ENCODE assay signal across 8 mouse cellular contexts in genomic region chr8:10865941-10866513, GRCm38 (mm10).
DNase-seq lines count a peak whose midpoint lies in the region; ATAC-seq and TF ChIP-seq lines count a peak whose summit lies in the region.

No protein-coding gene starts in this region.

- intact Hi-C loops in left cerebral cortex, adult 2 months (cut with DNase I) = no loop called here

- peaks cover 21% of the 10 kb centered on the region for H3K4me1 ChIP-seq in midbrain, embryonic 13.5 days (replicated peaks)
- H3K4me1 ChIP-seq in midbrain, embryonic 11.5 days (ENCODE audit: control insufficient read depth, insufficient read depth, low read length) = peaks cover 10% of the 10 kb centered on the region
- peaks cover 19% of the 10 kb centered on the region for H3K4me1 ChIP-seq in intestine, embryonic 16.5 days (ENCODE audit: control insufficient read depth, insufficient read depth, low read length)
- H3K4me1 ChIP-seq in liver, embryonic 12.5 days = peaks cover 12% of the 10 kb centered on the region; the same call in 1 of the 2 replicates
- no peaks in the 10 kb centered on the region for H3K4me1 ChIP-seq in lung, postnatal 0 days (ENCODE audit: insufficient read depth, low read depth, low read length)

- 78% methylated on average over 11 of the region's 11 CpGs for WGBS in midbrain, embryonic 13.5 days
- WGBS in midbrain, embryonic 11.5 days = 78% methylated on average over 11 of the region's 11 CpGs
- 31% methylated on average over 11 of the region's 11 CpGs for WGBS in intestine, embryonic 16.5 days
- WGBS in liver, embryonic 12.5 days (ENCODE audit: insufficient replicate concordance) = 19% methylated on average over 11 of the region's 11 CpGs
- 42% methylated on average over 11 of the region's 11 CpGs for WGBS in lung, postnatal 0 days

- no peak for DNase-seq in midbrain, embryonic 11.5 days (ENCODE audit: low spot score, missing footprints)
- no peak for DNase-seq in left cerebral cortex, adult 2 months (ENCODE audit: extremely low spot score in 1 of 2, low spot score in 2 of 2)
- DNase-seq in cerebellum, postnatal 10 days = no peak
- no peak for DNase-seq in lung, postnatal 0 days (ENCODE audit: low spot score)
- DNase-seq in cerebellum, adult 9-10 months = no peak

- no peak overlapping the region for H3K9ac ChIP-seq in midbrain, embryonic 13.5 days (replicated peaks)
- H3K9ac ChIP-seq in midbrain, embryonic 11.5 days (ENCODE audit: low read length) = no peak overlapping the region
- peak overlapping the region; percentile 12 for H3K9ac ChIP-seq in intestine, embryonic 16.5 days (ENCODE audit: low read depth, low read length)
- H3K9ac ChIP-seq in liver, embryonic 12.5 days = no peak overlapping the region
- no peak overlapping the region for H3K9ac ChIP-seq in lung, postnatal 0 days (replicated peaks; ENCODE audit: low read depth)

- no peak overlapping the region for H3K4me3 ChIP-seq in midbrain, embryonic 13.5 days (replicated peaks)
- no peak overlapping the region for H3K4me3 ChIP-seq in midbrain, embryonic 11.5 days (ENCODE audit: low read depth, low read length)
- no peak overlapping the region for H3K4me3 ChIP-seq in intestine, embryonic 16.5 days (ENCODE audit: low read length)
- no peak overlapping the region for H3K4me3 ChIP-seq in liver, embryonic 12.5 days
- no peak overlapping the region for H3K4me3 ChIP-seq in left cerebral cortex, adult 2 months
- no peak overlapping the region for H3K4me3 ChIP-seq in lung, postnatal 0 days (ENCODE audit: low read depth, low read length)

- no peaks in the 10 kb centered on the region for H3K9me3 ChIP-seq in midbrain, embryonic 13.5 days
- no peaks in the 10 kb centered on the region for H3K9me3 ChIP-seq in midbrain, embryonic 11.5 days (ENCODE audit: control insufficient read depth, low read length)
- no peaks in the 10 kb centered on the region for H3K9me3 ChIP-seq in intestine, embryonic 16.5 days (ENCODE audit: control insufficient read depth, low read length)
- no peaks in the 10 kb centered on the region for H3K9me3 ChIP-seq in liver, embryonic 12.5 days (replicated peaks)
- no peaks in the 10 kb centered on the region for H3K9me3 ChIP-seq in lung, postnatal 0 days (ENCODE audit: low read length)

- no peak overlapping the region for H3K4me2 ChIP-seq in midbrain, embryonic 13.5 days (replicated peaks)
- H3K4me2 ChIP-seq in midbrain, embryonic 11.5 days = no peak overlapping the region
- peak overlapping the region; percentile 10; the same call in 1 of the 2 replicates for H3K4me2 ChIP-seq in intestine, embryonic 16.5 days (ENCODE audit: low read depth, low read length)
- H3K4me2 ChIP-seq in liver, embryonic 12.5 days = no peak overlapping the region
- H3K4me2 ChIP-seq in lung, postnatal 0 days (replicated peaks; ENCODE audit: low read depth, low read length) = no peak overlapping the region

- H3K27me3 ChIP-seq in midbrain, embryonic 13.5 days = 0 out of 2 replicates have a peak, but pooled peaks cover 8% of the 10 kb centered on the region
- H3K27me3 ChIP-seq in midbrain, embryonic 11.5 days (ENCODE audit: control insufficient read depth, insufficient read depth, low read length) = peaks cover 2% of the 10 kb centered on the region; the same call in 1 of the 2 replicates
- H3K27me3 ChIP-seq in intestine, embryonic 16.5 days (replicated peaks; ENCODE audit: control insufficient read depth, insufficient read depth, low read length) = no peaks in the 10 kb centered on the region
- peaks cover 41% of the 10 kb centered on the region for H3K27me3 ChIP-seq in liver, embryonic 12.5 days (replicated peaks)
- 0 out of 2 replicates have a peak, but pooled peaks cover 5% of the 10 kb centered on the region for H3K27me3 ChIP-seq in lung, postnatal 0 days (replicated peaks; ENCODE audit: insufficient read depth, low read length)

- no peak for TF ChIP-seq EP300 in lung, postnatal 0 days (IDR thresholded peaks at IDR 0.05)

- ATAC-seq in midbrain, embryonic 13.5 days = peak; percentile 34; the same call in 1 of the 2 replicates
- ATAC-seq in midbrain, embryonic 11.5 days (ENCODE audit: low FRiP score) = no peak
- peak; percentile 88 for ATAC-seq in intestine, embryonic 16.5 days
- ATAC-seq in liver, embryonic 12.5 days = peak; percentile 46
- no peak for ATAC-seq in lung, postnatal 0 days

- no peaks in the 10 kb centered on the region for H3K36me3 ChIP-seq in midbrain, embryonic 13.5 days
- H3K36me3 ChIP-seq in midbrain, embryonic 11.5 days (ENCODE audit: control insufficient read depth, insufficient read depth, low read length) = no peaks in the 10 kb centered on the region
- H3K36me3 ChIP-seq in intestine, embryonic 16.5 days (ENCODE audit: control insufficient read depth, insufficient read depth, low read length) = no peaks in the 10 kb centered on the region
- H3K36me3 ChIP-seq in liver, embryonic 12.5 days = no peaks in the 10 kb centered on the region
- H3K36me3 ChIP-seq in lung, postnatal 0 days (ENCODE audit: insufficient read depth, low read length) = no peaks in the 10 kb centered on the region

- TF ChIP-seq CTCF in left cerebral cortex, adult 2 months (IDR thresholded peaks at IDR 0.05) = no peak
- no peak for TF ChIP-seq CTCF in lung, postnatal 0 days (IDR thresholded peaks at IDR 0.05)

- no peak overlapping the region for H3K27ac ChIP-seq in midbrain, embryonic 13.5 days
- H3K27ac ChIP-seq in midbrain, embryonic 11.5 days (ENCODE audit: low read depth, low read length) = no peak overlapping the region
- H3K27ac ChIP-seq in intestine, embryonic 16.5 days (ENCODE audit: low read length) = peak overlapping the region; percentile 87
- H3K27ac ChIP-seq in liver, embryonic 12.5 days = peak overlapping the region; percentile 66
- no peak overlapping the region for H3K27ac ChIP-seq in left cerebral cortex, adult 2 months
- H3K27ac ChIP-seq in lung, postnatal 0 days (ENCODE audit: low read length) = no peak overlapping the region

Comparison
In these comparisons a context has a peak if more than half of its experiments do, and no peak if none do; other contexts are left out.
1. ATAC-seq: peak in midbrain, embryonic 13.5 days (single experiment), intestine, embryonic 16.5 days (single experiment) and liver, embryonic 12.5 days (single experiment); none in midbrain, embryonic 11.5 days (single experiment) and lung, postnatal 0 days (single experiment).
2. H3K27ac ChIP-seq: peak in intestine, embryonic 16.5 days (single experiment) and liver, embryonic 12.5 days (single experiment); none in midbrain, embryonic 13.5 days (single experiment), midbrain, embryonic 11.5 days (single experiment), left cerebral cortex, adult 2 months (single experiment) and lung, postnatal 0 days (single experiment).